Mouse (Mus musculus): ENCODE data around the gene Car1. TPM values are rescaled to one million over a fixed set of nuclear protein-coding genes. Genes with fewer than 3 reads are reported as not detected.

Car1 gene
- polyA plus RNA-seq, 1 experiment, result 0.12 TPM

DNA sequence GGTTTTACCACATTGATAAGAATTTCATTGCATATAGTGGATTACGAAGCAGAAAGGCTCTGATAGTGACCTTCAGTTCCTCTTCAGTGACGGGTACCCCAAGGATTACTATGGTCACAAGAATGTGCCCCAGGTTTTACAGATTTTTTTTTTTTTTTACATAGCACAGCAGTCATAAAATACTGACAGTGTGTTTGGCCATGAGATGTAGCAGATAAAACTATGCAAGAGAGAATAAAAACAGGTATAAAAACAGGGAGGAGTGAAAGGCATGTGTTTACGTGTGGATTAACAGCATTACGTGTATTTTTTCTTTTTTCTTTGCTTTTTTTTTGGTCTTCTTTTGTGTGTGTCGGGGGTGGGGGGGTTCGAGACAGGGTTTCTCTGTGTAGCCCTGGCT is 3.3 kb downstream of the Car1 start:
- no peaks in the 10 kb centered on the region for H3K79me2 ChIP-seq (ENCODE audit: control insufficient read depth, insufficient read depth)
- H3K4me3 ChIP-seq, result no peak overlapping the region
- H3ac ChIP-seq (ENCODE audit: control insufficient read depth, insufficient read length), result no peak overlapping the region
- H3K4me2 ChIP-seq (ENCODE audit: low read depth), result no peak overlapping the region
- H3K27me3 ChIP-seq (ENCODE audit: control insufficient read depth, insufficient read depth, insufficient read length), result no peaks in the 10 kb centered on the region
- no peaks in the 10 kb centered on the region for H3K36me3 ChIP-seq (ENCODE audit: control insufficient read depth, insufficient read depth)
- no peak for TF ChIP-seq POLR2A (IDR thresholded peaks at IDR 0.05; ENCODE audit: insufficient read length, low read depth)
- no peak for TF ChIP-seq MYOD1 (IDR thresholded peaks at IDR 0.05; ENCODE audit: control insufficient read depth in 1 of 3, insufficient read length in 2 of 3, low read depth in 2 of 3)
- no peak for TF ChIP-seq TCF12 (IDR thresholded peaks at IDR 0.05; ENCODE audit: insufficient read depth, poor library complexity, severe bottlenecking)
- no peak for TF ChIP-seq SRF (IDR thresholded peaks at IDR 0.05; ENCODE audit: control insufficient read depth, insufficient read length, low read depth)
- no peak for TF ChIP-seq USF1 (IDR thresholded peaks at IDR 0.05; ENCODE audit: low read depth)
- TF ChIP-seq CEBPB (IDR thresholded peaks at IDR 0.05; ENCODE audit: insufficient read depth, poor library complexity, severe bottlenecking), result no peak
- TF ChIP-seq E2F4 (IDR thresholded peaks at IDR 0.05; ENCODE audit: insufficient read depth), result no peak
- TF ChIP-seq MYOG (IDR thresholded peaks at IDR 0.05; ENCODE audit: control insufficient read depth in 1 of 3, insufficient read depth in 1 of 3, insufficient read length in 2 of 3, low read depth in 2 of 3), result no peak
- no peak for TF ChIP-seq POLR2AphosphoS2 (IDR thresholded peaks at IDR 0.05; ENCODE audit: insufficient read length, low read depth)
- no peak for TF ChIP-seq TCF3 (IDR thresholded peaks at IDR 0.05; ENCODE audit: insufficient read length, low read depth)
- TF ChIP-seq MAX (IDR thresholded peaks at IDR 0.05; ENCODE audit: low read depth), result no peak
- no peak for TF ChIP-seq REST (IDR thresholded peaks at IDR 0.05; ENCODE audit: insufficient read depth, insufficient read length)

DNA sequence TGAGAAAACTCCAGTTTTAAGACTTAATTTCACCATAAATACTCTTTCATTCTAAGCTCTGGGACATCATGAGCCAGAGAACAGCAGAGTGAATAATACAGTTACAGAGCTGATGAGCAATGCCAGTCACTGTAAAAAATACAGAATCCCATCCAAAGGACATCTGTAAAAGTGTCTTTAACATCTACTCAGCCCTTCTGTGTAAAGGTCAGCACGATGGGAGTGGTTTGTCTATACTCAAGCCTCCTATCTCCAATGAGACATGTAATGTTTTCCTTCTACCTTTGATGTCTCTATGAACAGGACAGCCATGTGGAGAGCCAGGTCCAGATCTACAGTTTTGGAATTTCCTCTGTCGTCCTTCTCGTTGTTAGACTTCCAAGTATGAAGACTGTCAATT is 11.1 kb downstream of the Car1 start:
- Histone ChIP-seq H3K79me2 (ENCODE audit: control insufficient read depth, insufficient read depth) (no peaks in the 10 kb centered on the region), H3K27me3 (ENCODE audit: control insufficient read depth, insufficient read depth, insufficient read length) (no peaks in the 10 kb centered on the region), H3K4me2 (ENCODE audit: low read depth) (no peak overlapping the region), H3K36me3 (ENCODE audit: control insufficient read depth, insufficient read depth) (no peaks in the 10 kb centered on the region), H3ac (ENCODE audit: control insufficient read depth, insufficient read length) (no peak overlapping the region), H3K4me3 (no peak overlapping the region)
- TF ChIP-seq POLR2A (IDR thresholded peaks at IDR 0.05; ENCODE audit: insufficient read length, low read depth) (no peak), USF1 (IDR thresholded peaks at IDR 0.05; ENCODE audit: low read depth) (no peak), MYOD1 (IDR thresholded peaks at IDR 0.05; ENCODE audit: control insufficient read depth in 1 of 3, insufficient read length in 2 of 3, low read depth in 2 of 3) (no peak), POLR2AphosphoS2 (IDR thresholded peaks at IDR 0.05; ENCODE audit: insufficient read length, low read depth) (no peak), MAX (IDR thresholded peaks at IDR 0.05; ENCODE audit: low read depth) (no peak), TCF12 (IDR thresholded peaks at IDR 0.05; ENCODE audit: insufficient read depth, poor library complexity, severe bottlenecking) (no peak), CEBPB (IDR thresholded peaks at IDR 0.05; ENCODE audit: insufficient read depth, poor library complexity, severe bottlenecking) (no peak), E2F4 (IDR thresholded peaks at IDR 0.05; ENCODE audit: insufficient read depth) (no peak)

GRCm38 (mm10) chr3:14795292-14796020 is 12.7 kb downstream of the Car1 start:
- Histone ChIP-seq H3ac (ENCODE audit: control insufficient read depth, insufficient read length) (no peak overlapping the region), H3K27me3 (ENCODE audit: control insufficient read depth, insufficient read depth, insufficient read length) (no peaks in the 10 kb centered on the region), H3K36me3 (ENCODE audit: control insufficient read depth, insufficient read depth) (no peaks in the 10 kb centered on the region), H3K4me3 (no peak overlapping the region), H3K79me2 (ENCODE audit: control insufficient read depth, insufficient read depth) (no peaks in the 10 kb centered on the region), H3K4me2 (ENCODE audit: low read depth) (no peak overlapping the region)
- no peak for TF ChIP-seq POLR2AphosphoS2 (IDR thresholded peaks at IDR 0.05; ENCODE audit: insufficient read length, low read depth)
- no peak for TF ChIP-seq MYOG (IDR thresholded peaks at IDR 0.05; ENCODE audit: control insufficient read depth in 1 of 3, insufficient read depth in 1 of 3, insufficient read length in 2 of 3, low read depth in 2 of 3)
- TF ChIP-seq CEBPB (IDR thresholded peaks at IDR 0.05; ENCODE audit: insufficient read depth, poor library complexity, severe bottlenecking), result no peak
- TF ChIP-seq USF1 (IDR thresholded peaks at IDR 0.05; ENCODE audit: low read depth), result no peak

DNA sequence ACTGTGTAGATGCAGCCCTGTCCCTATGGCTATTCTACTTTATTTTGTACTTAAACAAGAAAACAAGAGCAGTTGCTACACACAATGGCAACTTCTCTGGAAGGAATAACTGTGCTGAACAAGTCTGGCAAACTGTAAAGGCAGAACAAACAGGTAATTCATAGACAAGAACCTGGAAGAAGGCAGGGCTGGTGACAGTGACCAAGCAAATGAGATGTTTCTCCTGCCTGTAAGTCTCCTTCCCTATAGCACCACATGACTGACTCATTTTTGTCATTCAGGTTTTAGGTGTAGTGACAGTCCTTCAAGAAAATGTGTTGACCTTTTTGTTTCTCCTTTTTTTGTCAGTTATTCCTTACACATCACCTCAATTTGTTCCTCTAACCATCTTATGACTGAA is 16.1 kb downstream of the Car1 start:
- no peak for TF ChIP-seq MYOD1 (IDR thresholded peaks at IDR 0.05; ENCODE audit: control insufficient read depth in 1 of 3, insufficient read length in 2 of 3, low read depth in 2 of 3)
- TF ChIP-seq REST (IDR thresholded peaks at IDR 0.05; ENCODE audit: insufficient read depth, insufficient read length), result no peak
- TF ChIP-seq POLR2A (IDR thresholded peaks at IDR 0.05; ENCODE audit: insufficient read length, low read depth), result no peak
- TF ChIP-seq USF1 (IDR thresholded peaks at IDR 0.05; ENCODE audit: low read depth), result no peak
- TF ChIP-seq CEBPB (IDR thresholded peaks at IDR 0.05; ENCODE audit: insufficient read depth, poor library complexity, severe bottlenecking), result no peak
- no peaks in the 10 kb centered on the region for H3K36me3 ChIP-seq (ENCODE audit: control insufficient read depth, insufficient read depth)
- H3K4me2 ChIP-seq (ENCODE audit: low read depth), result no peak overlapping the region
- no peaks in the 10 kb centered on the region for H3K27me3 ChIP-seq (ENCODE audit: control insufficient read depth, insufficient read depth, insufficient read length)
- no peak overlapping the region for H3ac ChIP-seq (ENCODE audit: control insufficient read depth, insufficient read length)
- H3K79me2 ChIP-seq (ENCODE audit: control insufficient read depth, insufficient read depth), result no peaks in the 10 kb centered on the region
- no peak overlapping the region for H3K4me3 ChIP-seq

DNA sequence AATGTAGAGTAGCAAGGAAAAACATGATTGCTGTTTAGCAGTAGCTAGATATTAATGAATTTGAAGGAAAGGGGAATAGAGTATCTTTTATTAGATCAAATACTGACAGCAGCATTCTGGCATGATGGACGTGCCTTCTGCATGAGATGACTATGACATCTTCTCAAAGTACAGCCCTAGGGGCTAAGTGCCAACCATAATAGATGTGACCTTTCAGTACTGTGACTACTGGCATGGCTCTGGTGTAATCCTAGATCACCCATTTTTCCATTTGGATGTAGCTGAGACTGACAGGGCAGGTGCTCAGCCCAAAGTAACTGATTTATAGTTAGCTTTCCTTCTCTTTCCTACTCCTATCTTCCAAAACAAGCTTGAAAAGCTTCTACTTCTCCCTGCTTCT is 20.6 kb downstream of the Car1 start:
- TF ChIP-seq MAX (IDR thresholded peaks at IDR 0.05; ENCODE audit: low read depth), result no peak
- TF ChIP-seq MYOD1 (IDR thresholded peaks at IDR 0.05; ENCODE audit: control insufficient read depth in 1 of 3, insufficient read length in 2 of 3, low read depth in 2 of 3), result peak; percentile 94 to 97 (median 97)
- peak in 1 of 3 experiments; percentile 34 for TF ChIP-seq MYOG (IDR thresholded peaks at IDR 0.05; ENCODE audit: control insufficient read depth in 1 of 3, insufficient read depth in 1 of 3, insufficient read length in 2 of 3, low read depth in 2 of 3)
- peak; percentile 77 for TF ChIP-seq TCF12 (IDR thresholded peaks at IDR 0.05; ENCODE audit: insufficient read depth, poor library complexity, severe bottlenecking)
- no peak for TF ChIP-seq POLR2A (IDR thresholded peaks at IDR 0.05; ENCODE audit: insufficient read length, low read depth)
- peak; percentile 45 for TF ChIP-seq TCF3 (IDR thresholded peaks at IDR 0.05; ENCODE audit: insufficient read length, low read depth)

More for the DNA sequence above, 20.6 kb downstream of the Car1 start:
- Histone ChIP-seq H3ac (ENCODE audit: control insufficient read depth, insufficient read length) (no peak overlapping the region), H3K4me3 (no peak overlapping the region), H3K27me3 (ENCODE audit: control insufficient read depth, insufficient read depth, insufficient read length) (no peaks in the 10 kb centered on the region), H3K4me2 (ENCODE audit: low read depth) (peak overlapping the region; percentile 61), H3K36me3 (ENCODE audit: control insufficient read depth, insufficient read depth) (no peaks in the 10 kb centered on the region), H3K79me2 (ENCODE audit: control insufficient read depth, insufficient read depth) (no peaks in the 10 kb centered on the region)
